ENCODE assay signal across 10 mouse cellular contexts in the genomic region with DNA sequence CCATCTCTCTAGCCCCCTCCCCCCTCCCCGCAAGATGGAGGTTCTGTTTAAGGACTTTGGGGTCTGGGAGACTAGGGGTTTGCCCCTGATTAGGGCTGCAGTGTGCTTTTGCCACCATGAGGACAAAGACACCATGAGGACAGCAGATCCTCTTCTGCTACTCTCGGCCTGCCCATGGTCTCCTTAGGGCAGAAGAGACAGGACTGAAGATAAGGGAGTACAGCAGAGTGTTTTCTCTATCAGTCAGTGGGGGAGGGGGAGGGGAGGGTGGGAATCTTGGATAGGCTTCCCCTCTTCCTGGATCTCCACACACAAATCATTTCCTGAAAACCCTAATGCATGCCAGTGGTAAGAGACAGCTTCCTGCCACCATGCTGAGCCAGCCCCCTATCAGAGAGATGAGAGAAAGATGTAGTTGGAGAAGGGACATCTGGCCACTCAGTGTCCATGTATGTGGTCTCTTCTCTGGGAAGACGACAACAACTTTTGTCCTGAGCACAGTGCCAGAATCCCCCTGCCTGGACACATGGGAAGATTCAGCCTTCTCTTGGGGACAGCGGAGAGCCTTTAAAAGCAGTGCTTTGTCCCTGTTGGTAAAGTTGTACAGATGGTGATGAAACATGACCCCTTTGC. TPM values are rescaled to one million over a fixed set of nuclear protein-coding genes. Genes with fewer than 3 reads are reported as not detected.
DNase-seq lines count a peak whose midpoint lies in the region; ATAC-seq and TF ChIP-seq lines count a peak whose summit lies in the region.
"Had no signal": no experiment of that assay in that cellular context is flagged by ENCODE, and none has a peak within 500 bp of the region (broad histone marks: within the 10 kb centered on the region; RNA-seq: fewer than 3 reads in every experiment).

No protein-coding gene starts in this region.

- no peaks in the 10 kb centered on the region for H3K27me3 ChIP-seq in hindbrain, embryonic 10.5 days (ENCODE audit: insufficient read depth, poor library complexity, severe bottlenecking)
- no peaks in the 10 kb centered on the region for H3K27me3 ChIP-seq in hindbrain, postnatal 0 days (ENCODE audit: insufficient read depth, low read length)
- H3K27me3 ChIP-seq in ES-Bruce4 (ENCODE audit: control insufficient read depth, insufficient read depth, low read length, poor library complexity, severe bottlenecking) = no peaks in the 10 kb centered on the region
- H3K27me3 ChIP-seq in heart, embryonic 15.5 days = no peaks in the 10 kb centered on the region
- no peaks in the 10 kb centered on the region for H3K27me3 ChIP-seq in liver, embryonic 13.5 days
- H3K27me3 ChIP-seq: hindbrain, embryonic 15.5 days; midbrain, embryonic 12.5 days had no signal

- WGBS in hindbrain, embryonic 10.5 days = 76% methylated on average over 4 of the region's 4 CpGs
- 82% methylated on average over 4 of the region's 4 CpGs for WGBS in hindbrain, postnatal 0 days
- 45% methylated on average over 4 of the region's 4 CpGs for WGBS in heart, embryonic 15.5 days
- 48% methylated on average over 4 of the region's 4 CpGs for WGBS in liver, embryonic 13.5 days (ENCODE audit: insufficient replicate concordance)

- TF ChIP-seq CTCF in hindbrain, postnatal 0 days (IDR thresholded peaks at IDR 0.05; ENCODE audit: low read depth) = no peak
- TF ChIP-seq CTCF in ES-Bruce4 (IDR thresholded peaks at IDR 0.05; ENCODE audit: low read depth, low read length) = no peak
- TF ChIP-seq CTCF in layer of hippocampus, adult 2 months (conservative IDR thresholded peaks at IDR 0.05) = no peak

- no peak overlapping the region for H3K9ac ChIP-seq in hindbrain, postnatal 0 days (replicated peaks; ENCODE audit: low read length)
- no peak overlapping the region for H3K9ac ChIP-seq in ES-Bruce4 (ENCODE audit: low read depth, poor library complexity, severe bottlenecking)
- H3K9ac ChIP-seq in heart, embryonic 15.5 days = no peak overlapping the region
- no peak overlapping the region for H3K9ac ChIP-seq in liver, embryonic 13.5 days
- H3K9ac ChIP-seq: hindbrain, embryonic 15.5 days; midbrain, embryonic 12.5 days had no signal

- no peaks in the 10 kb centered on the region for H3K9me3 ChIP-seq in hindbrain, embryonic 10.5 days
- no peaks in the 10 kb centered on the region for H3K9me3 ChIP-seq in hindbrain, postnatal 0 days (ENCODE audit: low read length)
- H3K9me3 ChIP-seq in ES-Bruce4 (replicated peaks; ENCODE audit: control insufficient read depth, insufficient read depth, low read length, poor library complexity, severe bottlenecking) = no peaks in the 10 kb centered on the region
- no peaks in the 10 kb centered on the region for H3K9me3 ChIP-seq in heart, embryonic 15.5 days (replicated peaks)
- no peaks in the 10 kb centered on the region for H3K9me3 ChIP-seq in liver, embryonic 13.5 days (replicated peaks)
- H3K9me3 ChIP-seq: hindbrain, embryonic 15.5 days; midbrain, embryonic 12.5 days had no signal

- TF ChIP-seq POLR2A in ES-Bruce4 (IDR thresholded peaks at IDR 0.05; ENCODE audit: insufficient read depth, low read length) = no peak

- ATAC-seq in hindbrain, postnatal 0 days = no peak
- ATAC-seq in heart, embryonic 15.5 days (replicated peaks; ENCODE audit: insufficient number of reproducible peaks, insufficient read depth, low FRiP score, low read depth) = peak; percentile 29
- no peak; the same call in 1 of the 2 replicates for ATAC-seq in liver, embryonic 13.5 days (ENCODE audit: low read depth)

- peak overlapping the region; percentile 53 for H3K27ac ChIP-seq in hindbrain, embryonic 10.5 days
- no peak overlapping the region for H3K27ac ChIP-seq in hindbrain, postnatal 0 days
- H3K27ac ChIP-seq in ES-Bruce4 (ENCODE audit: insufficient read depth, low read length) = peak overlapping the region; percentile 28
- peak overlapping the region; percentile 70 for H3K27ac ChIP-seq in heart, embryonic 15.5 days
- H3K27ac ChIP-seq in liver, embryonic 13.5 days = peak overlapping the region; percentile 85
- no peak overlapping the region for H3K27ac ChIP-seq in layer of hippocampus, adult 2 months
- H3K27ac ChIP-seq: hindbrain, embryonic 15.5 days; midbrain, embryonic 12.5 days had no signal

- TF ChIP-seq EP300 in ES-Bruce4 (IDR thresholded peaks at IDR 0.05; ENCODE audit: insufficient read depth, low read depth, low read length) = no peak

- H3K4me3 ChIP-seq in hindbrain, embryonic 10.5 days = no peak overlapping the region
- H3K4me3 ChIP-seq in hindbrain, postnatal 0 days (ENCODE audit: low read length) = no peak overlapping the region
- no peak overlapping the region for H3K4me3 ChIP-seq in ES-Bruce4 (ENCODE audit: low read depth, low read length)
- H3K4me3 ChIP-seq in heart, embryonic 15.5 days = no peak overlapping the region
- H3K4me3 ChIP-seq in liver, embryonic 13.5 days (replicated peaks) = no peak overlapping the region
- no peak overlapping the region for H3K4me3 ChIP-seq in layer of hippocampus, adult 2 months
- H3K4me3 ChIP-seq: hindbrain, embryonic 15.5 days; midbrain, embryonic 12.5 days had no signal

- no peak for DNase-seq in hindbrain, embryonic 10.5 days (ENCODE audit: low spot score)
- no peak for DNase-seq in hindbrain, postnatal 0 days (ENCODE audit: low spot score)
- no peak for DNase-seq in liver, embryonic 13.5 days
- no peak for DNase-seq in layer of hippocampus, adult 2 months (ENCODE audit: low spot score in 2 of 2)
- DNase-seq in gastrocnemius, adult 8-10 months (ENCODE audit: low spot score in 2 of 2) = no peak
- DNase-seq in B cell, adult 2 months = no peak

- peaks cover 19% of the 10 kb centered on the region for H3K4me1 ChIP-seq in hindbrain, embryonic 10.5 days (replicated peaks)
- no peaks in the 10 kb centered on the region for H3K4me1 ChIP-seq in hindbrain, postnatal 0 days (ENCODE audit: insufficient read depth, low read length)
- peaks cover 17% of the 10 kb centered on the region for H3K4me1 ChIP-seq in ES-Bruce4 (ENCODE audit: control insufficient read depth, insufficient read depth, low read length)
- peaks cover 79% of the 10 kb centered on the region for H3K4me1 ChIP-seq in heart, embryonic 15.5 days (replicated peaks)
- H3K4me1 ChIP-seq in liver, embryonic 13.5 days (replicated peaks) = peaks cover 62% of the 10 kb centered on the region
- H3K4me1 ChIP-seq: midbrain, embryonic 12.5 days had no signal

- H3K36me3 ChIP-seq in hindbrain, embryonic 10.5 days = no peaks in the 10 kb centered on the region
- no peaks in the 10 kb centered on the region for H3K36me3 ChIP-seq in hindbrain, postnatal 0 days (ENCODE audit: insufficient read depth, low read length)
- peaks cover 6% of the 10 kb centered on the region for H3K36me3 ChIP-seq in ES-Bruce4 (ENCODE audit: control insufficient read depth, insufficient read depth, low read length, poor library complexity, severe bottlenecking)
- peaks cover 9% of the 10 kb centered on the region; the same call in 1 of the 2 replicates for H3K36me3 ChIP-seq in heart, embryonic 15.5 days
- no peaks in the 10 kb centered on the region for H3K36me3 ChIP-seq in liver, embryonic 13.5 days
- H3K36me3 ChIP-seq: hindbrain, embryonic 15.5 days; midbrain, embryonic 12.5 days had no signal

- no peak overlapping the region for H3K4me2 ChIP-seq in hindbrain, postnatal 0 days (ENCODE audit: low read depth, low read length)
- no peak overlapping the region for H3K4me2 ChIP-seq in heart, embryonic 15.5 days
- H3K4me2 ChIP-seq in liver, embryonic 13.5 days = no peak overlapping the region
- H3K4me2 ChIP-seq: hindbrain, embryonic 15.5 days; midbrain, embryonic 12.5 days had no signal

RNA-seq across cellular contexts. Expression of a gene that starts 33.4 kb away (rescaled TPM):
- polyA plus RNA-seq in hindbrain, embryonic 10.5 days (2016; fragmentation: Nextera tagmentation; extraction: Ambion mirVana) = 12.9 and 14.0 TPM in 2 replicates
- total RNA-seq in hindbrain, postnatal 0 days (2014; rRNA removed) = 18.5 and 19.1 TPM in 2 replicates
- 5.6 and 5.8 TPM in 2 replicates for polyA plus RNA-seq in hindbrain, postnatal 0 days (2015; fragmentation: Nextera tagmentation; extraction: Ambion mirVana)
- 51.2 and 51.6 TPM in 2 replicates for polyA plus RNA-seq in ES-Bruce4 (2011; ENCODE audit: insufficient read depth, insufficient read length, low read depth, missing spikeins)
- polyA plus RNA-seq in heart, embryonic 15.5 days (2015; fragmentation: Nextera tagmentation; extraction: Ambion mirVana) = 19.6 and 26.5 TPM in 2 replicates
- polyA plus RNA-seq in liver, embryonic 13.5 days (2015; fragmentation: Nextera tagmentation; extraction: Ambion mirVana) = 1.1 and 1.6 TPM in 2 replicates
- total RNA-seq in layer of hippocampus, adult 2 months (2021) = 10 to 100 TPM; 11.3 to 12.6 TPM
- total RNA-seq in gastrocnemius, adult 8-10 months (2022) = 1 to 10 TPM; 1.5 to 2.8 (median 2.2) TPM

RNA-seq across cellular contexts. Expression of a gene that starts 37.1 kb away (rescaled TPM):
- polyA plus RNA-seq in hindbrain, embryonic 10.5 days (2016; fragmentation: Nextera tagmentation; extraction: Ambion mirVana) = 2.6 and 4.0 TPM in 2 replicates
- total RNA-seq in hindbrain, postnatal 0 days (2014; rRNA removed) = 6.5 and 10.6 TPM in 2 replicates
- polyA plus RNA-seq in hindbrain, postnatal 0 days (2015; fragmentation: Nextera tagmentation; extraction: Ambion mirVana) = 8.2 and 8.3 TPM in 2 replicates
- 5.5 TPM in 1 of 2 replicates, not detected in the other for polyA plus RNA-seq in ES-Bruce4 (2011; ENCODE audit: insufficient read depth, insufficient read length, low read depth, missing spikeins)
- 2.9 and 4.4 TPM in 2 replicates for polyA plus RNA-seq in heart, embryonic 15.5 days (2015; fragmentation: Nextera tagmentation; extraction: Ambion mirVana)
- polyA plus RNA-seq in liver, embryonic 13.5 days (2015; fragmentation: Nextera tagmentation; extraction: Ambion mirVana) = 3.0 and 3.3 TPM in 2 replicates
- 1 to 10 TPM in 1 of 2 experiments, under 1 TPM in 1; 0.82 to 1.6 TPM for total RNA-seq in layer of hippocampus, adult 2 months (2021)
- 1 to 10 TPM in 2 of 4 experiments, under 1 TPM in 1, not detected in 1; 0.86 to 1.9 (median 1.2) TPM for total RNA-seq in gastrocnemius, adult 8-10 months (2022)

Comparison
In these comparisons a context has a peak if more than half of its experiments do, and no peak if none do; other contexts are left out.
1. H3K27ac ChIP-seq: peak in hindbrain, embryonic 10.5 days (single experiment), ES-Bruce4 (single experiment), heart, embryonic 15.5 days (single experiment) and liver, embryonic 13.5 days (single experiment); none in hindbrain, postnatal 0 days (single experiment) and layer of hippocampus, adult 2 months (single experiment).